Mouse (Mus musculus) C2C12 (cell line): ENCODE data around the gene Hpcal1. TPM values are rescaled to one million over a fixed set of nuclear protein-coding genes. Genes with fewer than 3 reads are reported as not detected.

ENCODE experiments used
- H3K27me3 ChIP-seq: one replicate; pipeline ENCODE4 v1.6.1; 2011; ENCODE audit not compliant: control insufficient read depth, insufficient read depth, insufficient read length
- H3K36me3 ChIP-seq: one replicate; pipeline ENCODE4 v1.6.1; 2011; ENCODE audit not compliant: control insufficient read depth, insufficient read depth
- H3K4me3 ChIP-seq: one replicate; pipeline ENCODE4 v1.5.1; 2011; ENCODE audit warnings: mild to moderate bottlenecking, control low read depth; ENCODE audit not compliant: poor library complexity, insufficient read depth, severe bottlenecking
- H3K79me2 ChIP-seq: one replicate; pipeline ENCODE4 v1.6.1; 2011; ENCODE audit not compliant: control insufficient read depth, insufficient read depth
- H3K79me3 ChIP-seq: one replicate; pipeline ENCODE4 v1.6.1; 2011; ENCODE audit warnings: low read depth, control low read depth
- H3ac ChIP-seq: one replicate; pipeline ENCODE3; 2011; ENCODE audit warnings: low read depth; ENCODE audit not compliant: control insufficient read depth, insufficient read length
- CEBPB ChIP-seq: IDR thresholded peaks from one replicate; pipeline ENCODE4 v1.6.1; 2011; ENCODE audit warnings: low read depth, mild to moderate bottlenecking, control low read depth, moderate library complexity
- CTCF ChIP-seq: IDR thresholded peaks from one replicate; pipeline ENCODE4 v1.5.1; 2011; ENCODE audit not compliant: control insufficient read depth, insufficient read depth, insufficient read length
- FOSL1 ChIP-seq: IDR thresholded peaks from one replicate; pipeline ENCODE4 v1.8.0; 2011; ENCODE audit warnings: mild to moderate bottlenecking, low read length; ENCODE audit not compliant: poor library complexity, insufficient read depth, severe bottlenecking
- MAX ChIP-seq: IDR thresholded peaks from one replicate; pipeline ENCODE4 v1.6.1; 2011; ENCODE audit warnings: mild to moderate bottlenecking, control low read depth
- MYOD1 ChIP-seq: IDR thresholded peaks from one replicate; pipeline ENCODE4 v1.6.1; 2011; ENCODE audit warnings: low read depth; ENCODE audit not compliant: control insufficient read depth, insufficient read length
- MYOG ChIP-seq: IDR thresholded peaks from one replicate; pipeline ENCODE4 v1.6.1; 2011; ENCODE audit not compliant: control insufficient read depth, insufficient read length; ENCODE audit errors: extremely low read depth
- USF1 ChIP-seq: IDR thresholded peaks from one replicate; pipeline ENCODE4 v1.6.1; 2011; ENCODE audit warnings: low read depth, mild to moderate bottlenecking, control low read depth, moderate library complexity
- polyA plus RNA-seq: library from polyadenylated mRNA; unstranded; fragments of >200 nt; fragmentation: generic; extraction: Trizol; gene quantifications from one replicate; pipeline ENCODE4 v1.2.1, GENCODE M21; 2012; ENCODE audit warnings: missing spikeins

Hpcal1 gene
- polyA plus RNA-seq, 1 experiment = 114 TPM

DNA sequence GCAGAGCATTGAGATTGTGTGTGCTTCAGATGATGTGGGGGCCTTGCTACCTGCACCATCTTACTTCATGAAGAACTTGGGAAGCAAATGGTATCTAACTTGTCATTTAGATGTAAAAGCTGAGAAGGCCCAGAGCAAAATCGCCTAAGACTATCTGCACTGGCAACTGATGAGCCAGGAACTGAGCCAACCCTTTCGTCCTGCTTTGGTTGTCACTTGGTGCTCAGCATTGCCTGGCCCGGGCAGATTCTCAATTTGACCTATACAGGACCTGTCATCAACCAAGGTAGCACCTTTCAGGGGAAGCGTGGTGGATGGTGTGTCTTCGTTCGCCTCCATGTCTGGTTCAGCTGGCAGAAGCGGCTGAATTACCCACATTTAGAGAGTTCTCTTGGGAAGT lies 5.7 kb downstream of the Hpcal1 start:
- no peaks in the 10 kb centered on the region for H3K36me3 ChIP-seq
- no peak overlapping the region for H3ac ChIP-seq
- peaks cover 100% of the 10 kb centered on the region for H3K79me2 ChIP-seq
- no peak overlapping the region for H3K4me3 ChIP-seq
- no peaks in the 10 kb centered on the region for H3K27me3 ChIP-seq
- TF ChIP-seq CEBPB (no peak), FOSL1 (no peak), MYOG (no peak), MYOD1 (no peak), CTCF (no peak), MAX (no peak), USF1 (no peak)
- peaks cover 99% of the 10 kb centered on the region for H3K79me3 ChIP-seq

- Histone ChIP-seq H3ac (no peak overlapping the region), H3K79me2 (peaks cover 100% of the 10 kb centered on the region), H3K27me3 (no peaks in the 10 kb centered on the region)
These were observed 8.3 kb downstream of the Hpcal1 start for GRCm38 (mm10) chr12:17698934-17699333.

GRCm38 (mm10) chr12:17699480-17699879 lies 8.8 kb downstream of the Hpcal1 start:
- H3K79me3 ChIP-seq = peaks cover 98% of the 10 kb centered on the region
- no peaks in the 10 kb centered on the region for H3K36me3 ChIP-seq
- H3K4me3 ChIP-seq = no peak overlapping the region
- H3ac ChIP-seq = no peak overlapping the region
- peaks cover 100% of the 10 kb centered on the region for H3K79me2 ChIP-seq
- TF ChIP-seq MAX (no peak), CTCF (no peak), USF1 (no peak), CEBPB (no peak), FOSL1 (no peak), MYOD1 (no peak), MYOG (no peak)
- no peaks in the 10 kb centered on the region for H3K27me3 ChIP-seq

More at GRCm38 (mm10) chr12:17698934-17699333, 8.3 kb downstream of the Hpcal1 start:
- no peak overlapping the region for H3K4me3 ChIP-seq
- TF ChIP-seq CTCF (no peak), MYOG (no peak), MAX (no peak), MYOD1 (no peak), CEBPB (no peak), USF1 (no peak), FOSL1 (no peak)
- peaks cover 98% of the 10 kb centered on the region for H3K79me3 ChIP-seq
- no peaks in the 10 kb centered on the region for H3K36me3 ChIP-seq

GRCm38 (mm10) chr12:17701131-17701720 lies 10.6 kb downstream of the Hpcal1 start:
- Histone ChIP-seq H3K4me3 (no peak overlapping the region), H3K79me2 (peaks cover 100% of the 10 kb centered on the region), H3K79me3 (peaks cover 96% of the 10 kb centered on the region), H3ac (no peak overlapping the region), H3K27me3 (no peaks in the 10 kb centered on the region), H3K36me3 (no peaks in the 10 kb centered on the region)
- TF ChIP-seq MYOD1 (no peak), FOSL1 (no peak), MAX (no peak), MYOG (no peak), USF1 (no peak), CEBPB (no peak), CTCF (no peak)

- H3K79me2 ChIP-seq = peaks cover 100% of the 10 kb centered on the region
- no peak overlapping the region for H3ac ChIP-seq
- H3K36me3 ChIP-seq = no peaks in the 10 kb centered on the region
- TF ChIP-seq MAX (no peak), MYOG (no peak), CEBPB (no peak), MYOD1 (no peak), USF1 (no peak)
- H3K27me3 ChIP-seq = no peaks in the 10 kb centered on the region
- peaks cover 95% of the 10 kb centered on the region for H3K79me3 ChIP-seq
- no peak overlapping the region for H3K4me3 ChIP-seq
These were observed 11.1 kb downstream of the Hpcal1 start for GRCm38 (mm10) chr12:17701795-17702194.

- no peak for TF ChIP-seq USF1
- no peak for TF ChIP-seq FOSL1
- TF ChIP-seq MYOD1 = no peak
- TF ChIP-seq CEBPB = no peak
- TF ChIP-seq CTCF = no peak
- no peak for TF ChIP-seq MAX
- no peak for TF ChIP-seq MYOG
- no peak overlapping the region for H3K4me3 ChIP-seq
- no peak overlapping the region for H3ac ChIP-seq
- H3K27me3 ChIP-seq = no peaks in the 10 kb centered on the region
- H3K79me2 ChIP-seq = peaks cover 100% of the 10 kb centered on the region
- peaks cover 96% of the 10 kb centered on the region for H3K79me3 ChIP-seq
- no peaks in the 10 kb centered on the region for H3K36me3 ChIP-seq
These were observed 11.7 kb downstream of the Hpcal1 start for GRCm38 (mm10) chr12:17702257-17702943.
